Comparison of ENCODE assay signal across 25 mouse cellular contexts in genomic region chr5:147641452-147641851, GRCm38 (mm10).
DNase-seq lines count a peak whose midpoint lies in the region; ATAC-seq and TF ChIP-seq lines count a peak whose summit lies in the region.
"Had no signal": no experiment of that assay in that cellular context is flagged by ENCODE, and none has a peak within 500 bp of the region (broad histone marks: within the 10 kb centered on the region; RNA-seq: fewer than 3 reads in every experiment).

No protein-coding gene starts in this region.

- H3K27me3 ChIP-seq in kidney, embryonic 16.5 days (ENCODE audit: insufficient read depth, low read length), result no peaks in the 10 kb centered on the region
- H3K27me3 ChIP-seq in liver, adult 2 months (ENCODE audit: control insufficient read depth, insufficient read depth, low read length), result peaks cover 5% of the 10 kb centered on the region; the same call in 1 of the 2 replicates
- H3K27me3 ChIP-seq in liver, postnatal 0 days (ENCODE audit: insufficient read depth, low read length), result no peaks in the 10 kb centered on the region
- no peaks in the 10 kb centered on the region for H3K27me3 ChIP-seq in hindbrain, embryonic 10.5 days (ENCODE audit: insufficient read depth, poor library complexity, severe bottlenecking)
- H3K27me3 ChIP-seq: embryonic facial prominence, embryonic 13.5 days; forebrain, embryonic 12.5 days; intestine, embryonic 15.5 days; limb, embryonic 12.5 days; liver, embryonic 12.5 days; midbrain, embryonic 13.5 days; neural tube, embryonic 12.5 days had no signal

- H3K79me2 ChIP-seq in liver, adult 2 months (ENCODE audit: control insufficient read depth, insufficient read depth, low read length), result no peaks in the 10 kb centered on the region

- no peak for TF ChIP-seq EP300 in liver, postnatal 0 days (IDR thresholded peaks at IDR 0.05; ENCODE audit: low read depth)

- H3K36me3 ChIP-seq in kidney, embryonic 16.5 days (ENCODE audit: insufficient read depth, low read length), result no peaks in the 10 kb centered on the region
- no peaks in the 10 kb centered on the region for H3K36me3 ChIP-seq in liver, adult 2 months (ENCODE audit: control insufficient read depth, insufficient read depth, low read length)
- no peaks in the 10 kb centered on the region for H3K36me3 ChIP-seq in liver, postnatal 0 days (replicated peaks; ENCODE audit: insufficient read depth, low read length)
- H3K36me3 ChIP-seq in hindbrain, embryonic 10.5 days, result no peaks in the 10 kb centered on the region
- H3K36me3 ChIP-seq: embryonic facial prominence, embryonic 13.5 days; forebrain, embryonic 12.5 days; intestine, embryonic 15.5 days; limb, embryonic 12.5 days; liver, embryonic 12.5 days; midbrain, embryonic 13.5 days; neural tube, embryonic 12.5 days had no signal

- WGBS in kidney, embryonic 16.5 days, result 30% methylated on average over 7 of the region's 7 CpGs
- 45% methylated on average over 7 of the region's 7 CpGs for WGBS in liver, adult 2 months
- WGBS in liver, postnatal 0 days (ENCODE audit: insufficient replicate concordance), result 53% methylated on average over 7 of the region's 7 CpGs
- 72% methylated on average over 7 of the region's 7 CpGs for WGBS in hindbrain, embryonic 10.5 days

- peaks cover 20% of the 10 kb centered on the region for H3K4me1 ChIP-seq in kidney, embryonic 16.5 days (ENCODE audit: insufficient read depth, low read length)
- H3K4me1 ChIP-seq in liver, adult 2 months (ENCODE audit: control insufficient read depth, insufficient read depth, low read length), result no peaks in the 10 kb centered on the region; the same call in 1 of the 2 replicates
- H3K4me1 ChIP-seq in liver, postnatal 0 days (ENCODE audit: insufficient read depth), result no peaks in the 10 kb centered on the region
- peaks cover 6% of the 10 kb centered on the region; the same call in 1 of the 2 replicates for H3K4me1 ChIP-seq in hindbrain, embryonic 10.5 days (replicated peaks)
- H3K4me1 ChIP-seq: intestine, embryonic 15.5 days; liver, embryonic 12.5 days; neural tube, embryonic 12.5 days had no signal

- ATAC-seq in kidney, embryonic 16.5 days (ENCODE audit: low FRiP score, low TSS enrichment), result no peak
- ATAC-seq in liver, postnatal 0 days, result no peak
- ATAC-seq: hindbrain, embryonic 16.5 days; intestine, embryonic 15.5 days; liver, embryonic 12.5 days; midbrain, embryonic 13.5 days had no signal

- intact Hi-C loops in heart, postnatal 14 days (cut with DNase I), result no loop called here

- no peak overlapping the region for H3K4me2 ChIP-seq in kidney, embryonic 16.5 days (replicated peaks; ENCODE audit: low read depth, low read length)
- no peak overlapping the region for H3K4me2 ChIP-seq in liver, postnatal 0 days (ENCODE audit: low read depth, low read length)
- H3K4me2 ChIP-seq: embryonic facial prominence, embryonic 13.5 days; forebrain, embryonic 12.5 days; intestine, embryonic 15.5 days; limb, embryonic 12.5 days; liver, embryonic 12.5 days; lung, embryonic 14.5 days; midbrain, embryonic 13.5 days; neural tube, embryonic 12.5 days had no signal

- no peak overlapping the region for H3K27ac ChIP-seq in kidney, embryonic 16.5 days (ENCODE audit: low read length)
- H3K27ac ChIP-seq in liver, adult 2 months (replicated peaks; ENCODE audit: insufficient read depth, low read depth, low read length), result peak overlapping the region; percentile 7; the same call in 1 of the 2 replicates
- H3K27ac ChIP-seq in liver, postnatal 0 days (ENCODE audit: low read depth), result no peak overlapping the region
- no peak overlapping the region for H3K27ac ChIP-seq in hindbrain, embryonic 10.5 days
- H3K27ac ChIP-seq: embryonic facial prominence, embryonic 13.5 days; forebrain, embryonic 12.5 days; intestine, embryonic 15.5 days; limb, embryonic 12.5 days; liver, embryonic 12.5 days; midbrain, embryonic 13.5 days; neural tube, embryonic 12.5 days had no signal

- TF ChIP-seq POLR2A in liver, adult 2 months (IDR thresholded peaks at IDR 0.05; ENCODE audit: extremely low read depth, insufficient read depth, low read length), result no peak

- no peaks in the 10 kb centered on the region for H3K9me3 ChIP-seq in kidney, embryonic 16.5 days (ENCODE audit: low read length)
- H3K9me3 ChIP-seq in liver, postnatal 0 days (ENCODE audit: low read length), result no peaks in the 10 kb centered on the region
- H3K9me3 ChIP-seq in hindbrain, embryonic 10.5 days, result no peaks in the 10 kb centered on the region
- H3K9me3 ChIP-seq: embryonic facial prominence, embryonic 13.5 days; forebrain, embryonic 12.5 days; intestine, embryonic 15.5 days; limb, embryonic 12.5 days; liver, embryonic 12.5 days; midbrain, embryonic 13.5 days; neural tube, embryonic 12.5 days had no signal

- DNase-seq in heart, adult 11 months, result peak; percentile 93
- no peak for DNase-seq in heart, postnatal 14 days
- DNase-seq in kidney, postnatal 10 days, result peak; percentile 29
- no peak for DNase-seq in liver, adult 2 months (ENCODE audit: extremely low read depth, low read depth, low spot score)
- DNase-seq in liver, postnatal 0 days, result no peak
- DNase-seq in lung, postnatal 14 days, result peak; percentile 21
- DNase-seq in hindbrain, embryonic 10.5 days (ENCODE audit: low spot score), result no peak
- DNase-seq: adrenal gland, adult 2 months; cerebellum, adult 2 months; cerebellum, postnatal 25 days; embryo, embryonic 11 days; lung, embryonic 14.5 days; retina, postnatal 1 day; right cerebral cortex, postnatal 25 days; spleen, adult 18-20 months had no signal

- no peak overlapping the region for H3K4me3 ChIP-seq in kidney, embryonic 16.5 days (ENCODE audit: low read length)
- no peak overlapping the region for H3K4me3 ChIP-seq in liver, adult 2 months (ENCODE audit: insufficient read depth, low read depth, low read length)
- H3K4me3 ChIP-seq in liver, postnatal 0 days (ENCODE audit: low read depth, low read length), result no peak overlapping the region
- H3K4me3 ChIP-seq in hindbrain, embryonic 10.5 days, result no peak overlapping the region
- H3K4me3 ChIP-seq: embryonic facial prominence, embryonic 13.5 days; erythroblast, embryonic 14.5 days; forebrain, embryonic 12.5 days; intestine, embryonic 15.5 days; limb, embryonic 12.5 days; liver, embryonic 12.5 days; midbrain, embryonic 13.5 days; neural tube, embryonic 12.5 days had no signal

- no peak overlapping the region for H3K9ac ChIP-seq in kidney, embryonic 16.5 days (replicated peaks; ENCODE audit: low read length)
- H3K9ac ChIP-seq in liver, adult 2 months (ENCODE audit: low read depth, low read length), result no peak overlapping the region
- H3K9ac ChIP-seq in liver, postnatal 0 days (replicated peaks), result no peak overlapping the region
- H3K9ac ChIP-seq: embryonic facial prominence, embryonic 13.5 days; forebrain, embryonic 12.5 days; intestine, embryonic 15.5 days; limb, embryonic 12.5 days; liver, embryonic 12.5 days; lung, embryonic 14.5 days; midbrain, embryonic 13.5 days; neural tube, embryonic 12.5 days had no signal

- TF ChIP-seq CTCF in liver, adult 2 months (IDR thresholded peaks at IDR 0.05; ENCODE audit: low read depth, low read length), result no peak
- no peak for TF ChIP-seq CTCF in liver, postnatal 0 days (IDR thresholded peaks at IDR 0.05; ENCODE audit: low read depth)

Comparison
In these comparisons a context has a peak if more than half of its experiments do, and no peak if none do; other contexts are left out.
1. DNase-seq: peak in heart, adult 11 months (single experiment), kidney, postnatal 10 days (single experiment) and lung, postnatal 14 days (single experiment); none in heart, postnatal 14 days (0 of 2), liver, adult 2 months (single experiment), liver, postnatal 0 days (single experiment) and hindbrain, embryonic 10.5 days (single experiment).